Mouse (Mus musculus) pancreas, adult 10 weeks (tissue): ENCODE measurements around the gene Pxdc1. TPM values are rescaled to one million over a fixed set of nuclear protein-coding genes. Genes with fewer than 3 reads are reported as not detected.

Source experiments
- polyA plus RNA-seq: library from polyadenylated mRNA; stranded (reverse); fragments of 350-450 nt; fragmentation: Illumina TruSeq; extraction: RNeasy Lipid Tissue Mini Kit (QIAGEN cat#74804); gene quantifications from one replicate; pipeline ENCODE4 v1.2.3, GENCODE M21; 2015; ENCODE audit warnings: low read depth, low replicate concordance; ENCODE audit not compliant: insufficient read depth

The Pxdc1 gene
- polyA plus RNA-seq: 5.5 TPM

DNA sequence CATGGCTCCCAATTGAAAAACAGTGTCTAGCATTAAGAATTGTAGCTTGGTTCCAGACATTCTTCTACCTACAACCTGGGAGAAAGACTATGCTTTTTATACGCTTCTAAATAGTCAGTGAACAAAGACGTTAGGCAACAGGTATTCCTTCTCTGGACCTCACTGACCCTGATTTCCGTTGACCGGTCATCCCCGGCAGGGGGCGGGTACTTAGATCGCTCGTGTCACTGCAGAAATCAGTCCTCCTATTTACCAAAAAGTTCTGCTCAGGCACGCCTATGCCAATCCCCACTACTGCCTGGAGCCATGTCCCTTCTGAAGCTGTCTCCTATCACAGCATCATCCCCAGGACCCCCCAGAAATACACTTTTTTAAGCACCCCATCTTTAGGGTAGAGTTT, at the start of gene Pxdc1:
Pxdc1 (minus strand) TSS at position 96 of the 400 bp plus-strand sequence.

Other genes with a start within 250 kb of the Pxdc1 start
- not detected for gene Fam50b, start 81.4 kb upstream of the Pxdc1 start, polyA plus RNA-seq
- gene Prpf4b, start 221.8 kb upstream of the Pxdc1 start, polyA plus RNA-seq: 68.7 TPM